Mouse (Mus musculus): ENCODE data around the gene Ano6. TPM values are rescaled to one million over a fixed set of nuclear protein-coding genes. Genes with fewer than 3 reads are reported as not detected.

The Ano6 gene
- total RNA-seq, 2 experiments from 2014 or later, result 26.9 to 32.4 TPM

- Histone ChIP-seq H3K4me3 (no peak overlapping the region), H3K27ac (no peak overlapping the region)
- no peak for DNase-seq (ENCODE audit: low spot score in 2 of 2)
- no peak for TF ChIP-seq CTCF (conservative IDR thresholded peaks at IDR 0.05)
Observed at GRCm38 (mm10) chr15:95863865-95864660, 73.4 kb downstream of the Ano6 start.

GRCm38 (mm10) chr15:95865311-95866100 lies 74.9 kb downstream of the Ano6 start:
- Histone ChIP-seq H3K27ac (no peak overlapping the region), H3K4me3 (no peak overlapping the region)
- no peak for TF ChIP-seq CTCF (conservative IDR thresholded peaks at IDR 0.05)
- DNase-seq (ENCODE audit: low spot score in 2 of 2), result no peak

- Histone ChIP-seq H3K27ac (no peak overlapping the region), H3K4me3 (no peak overlapping the region)
- DNase-seq (ENCODE audit: low spot score in 2 of 2), result no peak
- no peak for TF ChIP-seq CTCF (conservative IDR thresholded peaks at IDR 0.05)
Observed at GRCm38 (mm10) chr15:95868172-95868571, 77.5 kb downstream of the Ano6 start.

- TF ChIP-seq CTCF (conservative IDR thresholded peaks at IDR 0.05), result no peak
- Histone ChIP-seq H3K27ac (no peak overlapping the region), H3K4me3 (no peak overlapping the region)
- DNase-seq (ENCODE audit: low spot score in 2 of 2), result no peak
Observed at GRCm38 (mm10) chr15:95869611-95870010, 79.0 kb downstream of the Ano6 start.

GRCm38 (mm10) chr15:95871631-95872030 lies 81.0 kb downstream of the Ano6 start:
- no peak overlapping the region for H3K27ac ChIP-seq
- no peak overlapping the region for H3K4me3 ChIP-seq
- DNase-seq (ENCODE audit: low spot score in 2 of 2), result no peak
- TF ChIP-seq CTCF (conservative IDR thresholded peaks at IDR 0.05), result no peak

GRCm38 (mm10) chr15:95872447-95872846 lies 81.8 kb downstream of the Ano6 start:
- DNase-seq (ENCODE audit: low spot score in 2 of 2), result no peak
- Histone ChIP-seq H3K4me3 (no peak overlapping the region), H3K27ac (no peak overlapping the region)
- no peak for TF ChIP-seq CTCF (conservative IDR thresholded peaks at IDR 0.05)

GRCm38 (mm10) chr15:95873276-95873675 lies 82.6 kb downstream of the Ano6 start:
- Histone ChIP-seq H3K27ac (no peak overlapping the region), H3K4me3 (no peak overlapping the region)
- TF ChIP-seq CTCF (conservative IDR thresholded peaks at IDR 0.05), result no peak
- DNase-seq (ENCODE audit: low spot score in 2 of 2), result no peak

GRCm38 (mm10) chr15:95874216-95874615 lies 83.6 kb downstream of the Ano6 start:
- Histone ChIP-seq H3K27ac (0 out of 2 replicates have a peak overlapping the region, but pooled peaks have one; percentile 37), H3K4me3 (no peak overlapping the region)
- TF ChIP-seq CTCF (conservative IDR thresholded peaks at IDR 0.05), result no peak
- peak in 1 of 2 experiments; percentile 53 for DNase-seq (ENCODE audit: low spot score in 2 of 2)

- no peak for TF ChIP-seq CTCF (conservative IDR thresholded peaks at IDR 0.05)
- Histone ChIP-seq H3K4me3 (no peak overlapping the region), H3K27ac (0 out of 2 replicates have a peak overlapping the region, but pooled peaks have one; percentile 37)
- DNase-seq (ENCODE audit: low spot score in 2 of 2), result no peak
Observed at GRCm38 (mm10) chr15:95874726-95875125, 84.1 kb downstream of the Ano6 start.

- TF ChIP-seq CTCF (conservative IDR thresholded peaks at IDR 0.05), result 0 out of 2 replicates have a peak, but pooled peaks have one; percentile 5
- DNase-seq (ENCODE audit: low spot score in 2 of 2), result no peak
Observed at GRCm38 (mm10) chr15:95875898-95876297, 85.3 kb downstream of the Ano6 start.

GRCm38 (mm10) chr15:95880616-95881151 lies 90.0 kb downstream of the Ano6 start:
- Histone ChIP-seq H3K27ac (no peak overlapping the region), H3K4me3 (no peak overlapping the region)
- no peak for DNase-seq (ENCODE audit: low spot score in 2 of 2)
- no peak for TF ChIP-seq CTCF (conservative IDR thresholded peaks at IDR 0.05)

More at GRCm38 (mm10) chr15:95875898-95876297, 85.3 kb downstream of the Ano6 start:
- Histone ChIP-seq H3K4me3 (no peak overlapping the region), H3K27ac (no peak overlapping the region)

GRCm38 (mm10) chr15:95882436-95882835 lies 91.8 kb downstream of the Ano6 start:
- Histone ChIP-seq H3K27ac (no peak overlapping the region), H3K4me3 (no peak overlapping the region)
- DNase-seq (ENCODE audit: low spot score in 2 of 2), result no peak
- no peak for TF ChIP-seq CTCF (conservative IDR thresholded peaks at IDR 0.05)

GRCm38 (mm10) chr15:95883559-95883958 lies 92.9 kb downstream of the Ano6 start:
- no peak for TF ChIP-seq CTCF (conservative IDR thresholded peaks at IDR 0.05)

More at GRCm38 (mm10) chr15:95883559-95883958, 92.9 kb downstream of the Ano6 start:
- no peak for DNase-seq (ENCODE audit: low spot score in 2 of 2)
- no peak overlapping the region for H3K4me3 ChIP-seq
- H3K27ac ChIP-seq, result no peak overlapping the region
